Mouse (Mus musculus) adrenal gland, adult 8-10 months (tissue): ENCODE measurements around the gene Agap1. TPM values are rescaled to one million over a fixed set of nuclear protein-coding genes. Genes with fewer than 3 reads are reported as not detected.
A peak's percentile ranks its signal among the peaks of the same experiment; 100 is the strongest.

Experiments
- DNase-seq: peaks from one replicate; pipeline ENCODE4 v3.0.0; 2022
- total RNA-seq, 4 experiments: library from RNA; stranded (reverse); gene quantifications; 2 replicates each; pipeline ENCODE4 v1.2.4; 2022

The Agap1 gene
- total RNA-seq, 4 experiments from 2014 or later = 51.4 to 101 (median 75.3) TPM

- peak; percentile 48 for DNase-seq
Measured at GRCm38 (mm10) chr1:89547525-89548504, 93.2 kb downstream of the Agap1 start.

GRCm38 (mm10) chr1:89550061-89550869 is 95.7 kb downstream of the Agap1 start:
- no peak for DNase-seq

GRCm38 (mm10) chr1:89552470-89552869 is 97.9 kb downstream of the Agap1 start:
- no peak for DNase-seq

- no peak for DNase-seq
Measured at GRCm38 (mm10) chr1:89553791-89554190, 99.2 kb downstream of the Agap1 start.

GRCm38 (mm10) chr1:89554969-89555856 is 100.6 kb downstream of the Agap1 start:
- peak; percentile 39 for DNase-seq

GRCm38 (mm10) chr1:89556006-89556405 is 101.4 kb downstream of the Agap1 start:
- DNase-seq = no peak

- no peak for DNase-seq
Measured at GRCm38 (mm10) chr1:89557401-89557800, 102.8 kb downstream of the Agap1 start.

GRCm38 (mm10) chr1:89558080-89558479 is 103.5 kb downstream of the Agap1 start:
- no peak for DNase-seq

GRCm38 (mm10) chr1:89563399-89563798 is 108.8 kb downstream of the Agap1 start:
- DNase-seq = no peak

GRCm38 (mm10) chr1:89566578-89567488 is 112.2 kb downstream of the Agap1 start:
- peak; percentile 57 for DNase-seq

GRCm38 (mm10) chr1:89568546-89569405 is 114.2 kb downstream of the Agap1 start:
- no peak for DNase-seq

- DNase-seq = peak; percentile 69
Measured at GRCm38 (mm10) chr1:89570522-89571299, 116.1 kb downstream of the Agap1 start.

- DNase-seq = no peak
Measured at GRCm38 (mm10) chr1:89573486-89573885, 118.9 kb downstream of the Agap1 start.

GRCm38 (mm10) chr1:89574941-89575890 is 120.6 kb downstream of the Agap1 start:
- peak; percentile 38 for DNase-seq

GRCm38 (mm10) chr1:89576174-89576890 is 121.7 kb downstream of the Agap1 start:
- no peak for DNase-seq

- DNase-seq = peak; percentile 30
Measured at GRCm38 (mm10) chr1:89576985-89577384, 122.4 kb downstream of the Agap1 start.
